Mouse (Mus musculus): ENCODE results near the gene Slc35b4. TPM values are rescaled to one million over a fixed set of nuclear protein-coding genes. Genes with fewer than 3 reads are reported as not detected.

The Slc35b4 gene
- polyA plus RNA-seq, 1 experiment from 2014 or later: 48.8 TPM

DNA sequence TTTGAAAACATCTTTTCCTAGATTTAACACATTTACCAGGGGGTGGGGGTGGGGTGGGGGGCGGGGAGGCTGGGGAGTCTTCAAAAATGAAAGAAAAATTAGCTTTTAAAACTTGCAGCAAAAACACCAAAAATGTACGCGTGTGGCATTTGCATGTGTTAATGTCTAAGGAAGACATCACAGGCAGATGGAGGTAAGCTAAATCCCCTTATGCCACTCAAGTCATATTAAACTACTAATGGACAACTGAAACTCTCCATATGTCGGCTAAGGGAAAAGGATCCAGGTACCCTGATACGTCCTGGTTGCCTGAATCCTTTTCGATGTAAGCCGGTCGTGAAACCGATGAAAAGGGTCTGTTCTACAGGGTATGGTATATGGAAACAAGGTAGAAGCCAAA, 27.8 kb downstream of the Slc35b4 start:
- Histone ChIP-seq H3K4me1 (peaks cover 56% of the 10 kb centered on the region), H3K9me3 (no peaks in the 10 kb centered on the region), H3K27ac (replicated peaks) (peak overlapping the region; percentile 76), H3K4me3 (no peak overlapping the region), H3K27me3 (no peaks in the 10 kb centered on the region), H3K9ac (replicated peaks) (no peak overlapping the region), H3K4me2 (replicated peaks) (no peak overlapping the region), H3K36me3 (no peaks in the 10 kb centered on the region)
- WGBS: 67% methylated on average over 9 of the region's 9 CpGs
- no peak for ATAC-seq (replicated peaks)

GRCm38 (mm10) chr6:34148639-34149038, 28.3 kb downstream of the Slc35b4 start:
- Histone ChIP-seq H3K4me1 (peaks cover 51% of the 10 kb centered on the region), H3K4me2 (replicated peaks) (no peak overlapping the region), H3K36me3 (no peaks in the 10 kb centered on the region), H3K9ac (replicated peaks) (no peak overlapping the region), H3K27me3 (no peaks in the 10 kb centered on the region), H3K4me3 (no peak overlapping the region), H3K9me3 (no peaks in the 10 kb centered on the region), H3K27ac (replicated peaks) (peak overlapping the region; percentile 76)
- peak; percentile 39; the same call in 1 of the 2 replicates for ATAC-seq (replicated peaks)
- WGBS: 45% methylated on average over 7 of the region's 7 CpGs

DNA sequence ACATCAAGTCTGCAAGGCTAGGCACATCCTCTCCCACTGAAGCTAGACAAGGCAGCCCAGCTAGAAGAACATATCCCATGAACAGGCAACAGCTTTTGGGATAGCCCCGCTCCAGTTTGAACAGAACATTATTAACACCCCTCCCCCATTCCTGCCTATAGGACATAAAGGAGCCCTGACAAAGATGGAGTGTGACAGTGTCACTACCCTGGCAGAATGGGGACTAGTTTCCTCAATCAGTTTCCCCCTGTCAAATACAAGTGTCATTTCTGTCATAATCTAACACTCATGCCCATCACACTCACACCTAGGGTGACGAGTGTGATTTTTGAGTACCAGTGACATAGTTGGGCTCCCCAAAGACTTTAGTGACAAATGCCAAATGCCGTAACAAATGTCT, 28.9 kb downstream of the Slc35b4 start:
- WGBS: 62% methylated on average over 3 of the region's 3 CpGs
- peak overlapping the region; percentile 76 for H3K27ac ChIP-seq (replicated peaks)
- ATAC-seq (replicated peaks): peak; percentile 44
- no peaks in the 10 kb centered on the region for H3K9me3 ChIP-seq
- H3K36me3 ChIP-seq: no peaks in the 10 kb centered on the region
- H3K4me2 ChIP-seq (replicated peaks): no peak overlapping the region
- H3K27me3 ChIP-seq: no peaks in the 10 kb centered on the region
- H3K4me3 ChIP-seq: no peak overlapping the region
- H3K4me1 ChIP-seq: peaks cover 45% of the 10 kb centered on the region
- no peak overlapping the region for H3K9ac ChIP-seq (replicated peaks)

DNA sequence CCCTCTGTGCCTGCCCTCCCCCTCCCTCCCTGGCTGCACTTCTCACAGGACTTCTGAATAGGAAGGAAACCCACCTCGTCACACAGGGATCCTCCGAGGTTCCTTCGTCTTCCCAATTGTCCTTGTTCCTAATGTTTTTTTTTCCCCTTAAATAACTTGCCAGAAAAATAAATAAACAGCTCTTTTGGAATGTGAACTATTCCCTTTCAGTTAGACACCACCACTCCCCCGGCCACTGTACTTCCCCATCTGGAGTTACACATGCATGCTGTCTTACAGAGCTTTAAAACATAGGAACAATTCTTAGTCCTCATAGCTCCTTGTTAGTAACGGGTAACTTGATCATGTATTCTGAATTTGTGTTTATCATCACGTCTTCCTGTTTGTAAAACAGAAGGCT, 30.9 kb downstream of the Slc35b4 start:
- no peak for ATAC-seq (replicated peaks)
- 76% methylated on average over 6 of the region's 6 CpGs for WGBS

DNA sequence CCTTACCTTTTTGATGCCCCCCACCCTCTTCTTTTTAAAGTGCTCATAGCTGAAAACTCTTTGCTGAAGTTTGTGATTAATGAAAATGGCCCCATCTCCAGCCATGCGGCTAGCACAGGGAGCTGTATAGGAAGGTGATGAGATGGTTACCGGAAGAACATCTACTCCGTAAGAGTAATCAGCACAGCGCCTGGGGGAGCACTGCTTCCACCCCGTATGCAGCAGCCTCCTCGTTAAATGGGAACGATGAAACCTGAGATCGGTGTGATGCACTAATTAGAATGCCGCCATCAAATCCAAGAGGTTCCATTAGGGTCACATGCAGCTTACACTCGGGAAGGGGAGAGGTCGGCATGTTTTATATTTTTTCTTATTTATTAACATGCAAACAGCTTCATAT, 34.0 kb downstream of the Slc35b4 start:
- no peak for ATAC-seq (replicated peaks)
- Histone ChIP-seq H3K4me1 (peaks cover 2% of the 10 kb centered on the region; the same call in 1 of the 2 replicates), H3K4me2 (replicated peaks) (no peak overlapping the region), H3K27ac (replicated peaks) (no peak overlapping the region), H3K9me3 (no peaks in the 10 kb centered on the region), H3K36me3 (no peaks in the 10 kb centered on the region), H3K4me3 (no peak overlapping the region), H3K9ac (replicated peaks) (no peak overlapping the region), H3K27me3 (no peaks in the 10 kb centered on the region)
- WGBS: 46% methylated on average over 11 of the region's 11 CpGs

More for the DNA sequence above, 30.9 kb downstream of the Slc35b4 start:
- Histone ChIP-seq H3K9me3 (no peaks in the 10 kb centered on the region), H3K4me2 (replicated peaks) (no peak overlapping the region), H3K4me1 (peaks cover 26% of the 10 kb centered on the region), H3K27me3 (no peaks in the 10 kb centered on the region), H3K27ac (replicated peaks) (no peak overlapping the region), H3K9ac (replicated peaks) (no peak overlapping the region), H3K4me3 (no peak overlapping the region), H3K36me3 (no peaks in the 10 kb centered on the region)

DNA sequence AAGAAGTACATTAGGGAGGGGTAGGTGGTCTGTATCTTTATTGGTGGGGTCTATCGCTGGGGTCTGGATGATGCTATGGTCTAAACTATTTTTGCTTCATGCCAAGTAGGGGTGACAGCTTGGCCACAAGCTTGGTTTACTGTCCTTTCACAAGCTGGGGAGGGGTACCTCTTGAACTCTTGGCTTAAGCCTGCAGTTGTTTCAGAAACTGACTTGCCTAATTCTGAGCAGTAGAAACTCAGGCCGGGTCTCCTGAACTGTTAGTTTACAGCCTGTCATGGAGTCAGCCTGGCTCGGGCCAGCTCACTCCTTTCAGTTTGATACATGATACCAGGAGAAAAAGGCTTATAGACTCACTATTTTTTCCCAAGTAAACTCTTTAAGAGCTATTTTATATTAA, 38.5 kb downstream of the Slc35b4 start:
- 90% methylated on average over 3 of the region's 3 CpGs for WGBS
- H3K9me3 ChIP-seq: no peaks in the 10 kb centered on the region
- no peak for ATAC-seq (replicated peaks)
- no peak overlapping the region for H3K27ac ChIP-seq (replicated peaks)
- no peak overlapping the region for H3K9ac ChIP-seq (replicated peaks)
- H3K4me2 ChIP-seq (replicated peaks): no peak overlapping the region
- H3K4me1 ChIP-seq: no peaks in the 10 kb centered on the region
- no peak overlapping the region for H3K4me3 ChIP-seq
- H3K36me3 ChIP-seq: no peaks in the 10 kb centered on the region
- no peaks in the 10 kb centered on the region for H3K27me3 ChIP-seq

- WGBS: 90% methylated on average over 9 of the region's 9 CpGs
- Histone ChIP-seq H3K4me3 (no peak overlapping the region), H3K27ac (replicated peaks) (no peak overlapping the region), H3K9me3 (no peaks in the 10 kb centered on the region), H3K27me3 (no peaks in the 10 kb centered on the region), H3K36me3 (no peaks in the 10 kb centered on the region), H3K4me2 (replicated peaks) (no peak overlapping the region), H3K9ac (replicated peaks) (no peak overlapping the region), H3K4me1 (no peaks in the 10 kb centered on the region)
- no peak for ATAC-seq (replicated peaks)
Observed at GRCm38 (mm10) chr6:34132391-34132790, 44.5 kb downstream of the Slc35b4 start.

DNA sequence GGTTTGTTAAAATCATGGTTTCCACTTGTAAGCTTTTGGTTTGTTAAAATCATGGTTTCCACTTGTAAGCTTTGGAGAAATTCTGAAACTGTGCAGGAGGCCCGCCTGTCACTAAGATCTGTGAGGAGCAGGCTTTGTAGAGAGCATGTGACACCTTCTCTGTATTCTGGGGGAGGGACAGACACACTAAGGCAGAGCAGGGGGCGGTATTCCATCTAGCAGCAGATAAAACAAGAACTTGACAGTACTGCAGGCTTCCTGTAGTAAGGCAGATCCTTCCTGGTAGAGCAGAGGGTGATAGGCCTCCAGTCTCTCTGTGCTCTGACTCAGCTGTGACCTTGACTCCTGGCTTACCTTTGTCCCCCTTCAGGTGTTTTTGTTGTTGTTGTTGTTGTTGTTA, 47.6 kb downstream of the Slc35b4 start:
- no peaks in the 10 kb centered on the region for H3K4me1 ChIP-seq
- WGBS: 73% methylated on average over 2 of the region's 2 CpGs
- H3K27ac ChIP-seq (replicated peaks): no peak overlapping the region
- H3K9ac ChIP-seq (replicated peaks): no peak overlapping the region
- no peak overlapping the region for H3K4me3 ChIP-seq
- no peaks in the 10 kb centered on the region for H3K27me3 ChIP-seq
- H3K36me3 ChIP-seq: no peaks in the 10 kb centered on the region
- H3K9me3 ChIP-seq: no peaks in the 10 kb centered on the region
- H3K4me2 ChIP-seq (replicated peaks): no peak overlapping the region
- ATAC-seq (replicated peaks): no peak

DNA sequence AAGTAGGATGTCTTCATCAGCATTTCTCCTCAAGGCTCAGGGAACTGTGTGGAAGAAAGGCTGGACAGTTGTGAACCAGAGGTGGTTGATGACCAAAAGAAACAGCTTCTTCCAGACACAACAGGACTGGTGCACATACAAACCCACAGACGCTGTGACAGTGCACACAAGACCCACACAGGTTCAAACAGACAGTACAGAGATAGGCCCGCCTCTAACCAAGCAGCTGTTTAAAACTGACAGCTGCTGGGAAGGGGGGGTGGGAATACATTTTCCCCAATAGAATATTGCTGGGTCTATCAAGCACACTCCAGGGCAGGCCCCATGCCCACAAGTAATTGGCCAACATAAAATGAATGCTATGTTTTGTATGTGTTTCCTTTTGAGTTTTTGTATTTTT, 52.5 kb downstream of the Slc35b4 start:
- H3K9me3 ChIP-seq: no peaks in the 10 kb centered on the region
- ATAC-seq (replicated peaks): no peak
- H3K36me3 ChIP-seq: no peaks in the 10 kb centered on the region
- H3K4me2 ChIP-seq (replicated peaks): no peak overlapping the region
- H3K9ac ChIP-seq (replicated peaks): no peak overlapping the region
- H3K4me3 ChIP-seq: no peak overlapping the region
- no peaks in the 10 kb centered on the region for H3K4me1 ChIP-seq
- H3K27ac ChIP-seq (replicated peaks): no peak overlapping the region
- H3K27me3 ChIP-seq: no peaks in the 10 kb centered on the region
- 75% methylated on average over 2 of the region's 2 CpGs for WGBS

- WGBS: 93% methylated on average over 7 of the region's 7 CpGs
- Histone ChIP-seq H3K4me3 (no peak overlapping the region), H3K4me1 (no peaks in the 10 kb centered on the region)
Observed at GRCm38 (mm10) chr6:34116838-34117478, 60.0 kb downstream of the Slc35b4 start.

DNA sequence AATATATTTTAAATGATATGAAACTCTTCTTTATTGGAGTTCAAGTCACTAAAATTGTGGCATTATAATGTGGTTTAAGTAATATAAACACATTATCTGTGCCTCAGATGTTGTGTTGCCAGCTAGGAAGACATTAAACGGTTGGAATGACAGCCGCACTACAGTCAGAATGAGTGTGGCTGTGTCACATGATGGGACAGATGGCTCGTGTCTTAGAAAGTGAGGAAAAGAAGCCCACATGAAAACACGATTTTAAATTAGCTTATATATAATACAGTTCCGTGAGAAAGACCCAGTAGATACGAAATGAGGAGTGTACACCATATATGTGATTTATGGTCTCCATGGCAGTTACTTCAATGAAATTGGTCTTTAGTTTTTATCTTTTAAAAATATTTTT, 65.5 kb downstream of the Slc35b4 start:
- Histone ChIP-seq H3K27ac (replicated peaks) (no peak overlapping the region), H3K4me2 (replicated peaks) (no peak overlapping the region)

More at GRCm38 (mm10) chr6:34116838-34117478, 60.0 kb downstream of the Slc35b4 start:
- H3K4me2 ChIP-seq (replicated peaks): no peak overlapping the region
- no peak for ATAC-seq (replicated peaks)
- no peaks in the 10 kb centered on the region for H3K36me3 ChIP-seq
- H3K27me3 ChIP-seq: no peaks in the 10 kb centered on the region
- H3K9me3 ChIP-seq: no peaks in the 10 kb centered on the region
- H3K9ac ChIP-seq (replicated peaks): no peak overlapping the region
- no peak overlapping the region for H3K27ac ChIP-seq (replicated peaks)

GRCm38 (mm10) chr6:34110571-34110970, 66.3 kb downstream of the Slc35b4 start:
- WGBS: 18% methylated on average over 10 of the region's 10 CpGs
- H3K27me3 ChIP-seq: no peaks in the 10 kb centered on the region
- H3K9me3 ChIP-seq: no peaks in the 10 kb centered on the region

More for the DNA sequence above, 65.5 kb downstream of the Slc35b4 start:
- Histone ChIP-seq H3K36me3 (no peaks in the 10 kb centered on the region), H3K9ac (replicated peaks) (no peak overlapping the region), H3K27me3 (no peaks in the 10 kb centered on the region), H3K4me1 (peaks cover 9% of the 10 kb centered on the region), H3K9me3 (no peaks in the 10 kb centered on the region), H3K4me3 (no peak overlapping the region)
- 58% methylated on average over 6 of the region's 6 CpGs for WGBS
- peak; percentile 57 for ATAC-seq (replicated peaks)

More at GRCm38 (mm10) chr6:34110571-34110970, 66.3 kb downstream of the Slc35b4 start:
- H3K4me2 ChIP-seq (replicated peaks): no peak overlapping the region
- H3K36me3 ChIP-seq: no peaks in the 10 kb centered on the region
- H3K9ac ChIP-seq (replicated peaks): no peak overlapping the region
- H3K27ac ChIP-seq (replicated peaks): peak overlapping the region; percentile 57; the same call in 1 of the 2 replicates
- no peak for ATAC-seq (replicated peaks)
- H3K4me1 ChIP-seq: peaks cover 9% of the 10 kb centered on the region
- H3K4me3 ChIP-seq: no peak overlapping the region
